Mouse (Mus musculus): ENCODE measurements at regions not wholly inside any gene's neighbourhood (a gene's known extent, or its start where the extent isn't known, plus 50 kb on each side); places are given as distances from the start of the nearest gene placed in this dataset.

DNA sequence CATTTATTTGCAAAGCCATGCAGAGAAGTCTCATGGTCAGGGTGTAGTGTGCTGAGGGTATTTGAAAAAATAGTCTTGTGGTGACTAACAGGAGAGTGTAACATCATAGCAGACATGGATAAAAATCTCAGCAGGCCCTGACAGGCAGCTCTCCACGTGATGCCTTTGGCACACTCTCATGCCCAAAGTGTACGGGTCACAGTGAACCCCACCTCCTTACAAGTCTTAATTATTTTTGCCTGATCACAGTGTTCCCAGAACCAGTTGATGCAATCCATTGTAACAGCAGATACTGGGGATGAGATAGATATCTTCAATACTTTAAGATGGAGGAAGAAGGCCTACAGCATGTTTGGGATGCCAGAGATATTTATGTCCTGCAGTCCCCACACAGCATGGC, 314.5 kb downstream of the Irx1 start:
- TF ChIP-seq CTCF (IDR thresholded peaks at IDR 0.05; ENCODE audit: low read depth) (no peak), EP300 (IDR thresholded peaks at IDR 0.05; ENCODE audit: low read depth) (no peak)
